Mouse (Mus musculus): ENCODE data around the gene Nsf. TPM values are rescaled to one million over a fixed set of nuclear protein-coding genes. Genes with fewer than 3 reads are reported as not detected.

Nsf gene
- total and polyA plus RNA-seq, 2 experiments: 10.2 to 14.0 TPM

- Histone ChIP-seq H3K79me2 (ENCODE audit: control insufficient read depth, insufficient read depth, low read length) (peaks cover 25% of the 10 kb centered on the region), H3K4me1 (ENCODE audit: control insufficient read depth, insufficient read depth, low read length) (peaks cover 3% of the 10 kb centered on the region; the same call in 1 of the 2 replicates), H3K36me3 (ENCODE audit: control insufficient read depth, insufficient read depth, low read length) (no peaks in the 10 kb centered on the region), H3K27me3 (ENCODE audit: control insufficient read depth, insufficient read depth, low read length) (no peaks in the 10 kb centered on the region), H3K9ac (ENCODE audit: low read depth, low read length) (peak overlapping the region; percentile 98), H3K4me3 (ENCODE audit: insufficient read depth, low read depth, low read length) (peak overlapping the region; percentile 99), H3K27ac (replicated peaks; ENCODE audit: insufficient read depth, low read depth, low read length) (peak overlapping the region; percentile 27)
- peak; percentile 18 for DNase-seq (ENCODE audit: extremely low read depth, low read depth, low spot score)
- TF ChIP-seq CTCF (IDR thresholded peaks at IDR 0.05; ENCODE audit: low read depth, low read length) (no peak), POLR2A (IDR thresholded peaks at IDR 0.05; ENCODE audit: extremely low read depth, insufficient read depth, low read length) (no peak)
- 2% methylated on average over 32 of the region's 32 CpGs for WGBS
Measured at GRCm38 (mm10) chr11:103953032-103953895, 592 bp downstream of the Nsf start.

GRCm38 (mm10) chr11:103952635-103953031 is 1.2 kb downstream of the Nsf start:
- H3K27ac ChIP-seq (replicated peaks; ENCODE audit: insufficient read depth, low read depth, low read length): no peak overlapping the region
- 97% methylated on average over 5 of the region's 5 CpGs for WGBS
- H3K27me3 ChIP-seq (ENCODE audit: control insufficient read depth, insufficient read depth, low read length): no peaks in the 10 kb centered on the region

GRCm38 (mm10) chr11:103951106-103951505 is 2.8 kb downstream of the Nsf start:
- no peak overlapping the region for H3K9ac ChIP-seq (ENCODE audit: low read depth, low read length)
- no peak for DNase-seq (ENCODE audit: extremely low read depth, low read depth, low spot score)
- H3K4me3 ChIP-seq (ENCODE audit: insufficient read depth, low read depth, low read length): no peak overlapping the region
- WGBS: 96% methylated on average over 7 of the region's 7 CpGs
- peaks cover 3% of the 10 kb centered on the region; the same call in 1 of the 2 replicates for H3K4me1 ChIP-seq (ENCODE audit: control insufficient read depth, insufficient read depth, low read length)
- no peak overlapping the region for H3K27ac ChIP-seq (replicated peaks; ENCODE audit: insufficient read depth, low read depth, low read length)
- no peak for TF ChIP-seq POLR2A (IDR thresholded peaks at IDR 0.05; ENCODE audit: extremely low read depth, insufficient read depth, low read length)
- TF ChIP-seq CTCF (IDR thresholded peaks at IDR 0.05; ENCODE audit: low read depth, low read length): no peak
- H3K27me3 ChIP-seq (ENCODE audit: control insufficient read depth, insufficient read depth, low read length): no peaks in the 10 kb centered on the region
- H3K79me2 ChIP-seq (ENCODE audit: control insufficient read depth, insufficient read depth, low read length): peaks cover 25% of the 10 kb centered on the region
- no peaks in the 10 kb centered on the region for H3K36me3 ChIP-seq (ENCODE audit: control insufficient read depth, insufficient read depth, low read length)

More at GRCm38 (mm10) chr11:103952635-103953031, 1.2 kb downstream of the Nsf start:
- peaks cover 25% of the 10 kb centered on the region for H3K79me2 ChIP-seq (ENCODE audit: control insufficient read depth, insufficient read depth, low read length)
- H3K4me3 ChIP-seq (ENCODE audit: insufficient read depth, low read depth, low read length): no peak overlapping the region
- H3K36me3 ChIP-seq (ENCODE audit: control insufficient read depth, insufficient read depth, low read length): no peaks in the 10 kb centered on the region
- H3K4me1 ChIP-seq (ENCODE audit: control insufficient read depth, insufficient read depth, low read length): peaks cover 3% of the 10 kb centered on the region; the same call in 1 of the 2 replicates
- DNase-seq (ENCODE audit: extremely low read depth, low read depth, low spot score): no peak
- no peak overlapping the region for H3K9ac ChIP-seq (ENCODE audit: low read depth, low read length)
- TF ChIP-seq CTCF (IDR thresholded peaks at IDR 0.05; ENCODE audit: low read depth, low read length): no peak
- no peak for TF ChIP-seq POLR2A (IDR thresholded peaks at IDR 0.05; ENCODE audit: extremely low read depth, insufficient read depth, low read length)

- no peak overlapping the region for H3K4me3 ChIP-seq (ENCODE audit: insufficient read depth, low read depth, low read length)
- no peak overlapping the region for H3K27ac ChIP-seq (replicated peaks; ENCODE audit: insufficient read depth, low read depth, low read length)
- DNase-seq (ENCODE audit: extremely low read depth, low read depth, low spot score): no peak
- WGBS: 84% methylated on average over 7 of the region's 7 CpGs
- H3K4me1 ChIP-seq (ENCODE audit: control insufficient read depth, insufficient read depth, low read length): peaks cover 3% of the 10 kb centered on the region; the same call in 1 of the 2 replicates
- H3K9ac ChIP-seq (ENCODE audit: low read depth, low read length): no peak overlapping the region
- no peaks in the 10 kb centered on the region for H3K36me3 ChIP-seq (ENCODE audit: control insufficient read depth, insufficient read depth, low read length)
- H3K27me3 ChIP-seq (ENCODE audit: control insufficient read depth, insufficient read depth, low read length): no peaks in the 10 kb centered on the region
- TF ChIP-seq CTCF (IDR thresholded peaks at IDR 0.05; ENCODE audit: low read depth, low read length): no peak
- no peak for TF ChIP-seq POLR2A (IDR thresholded peaks at IDR 0.05; ENCODE audit: extremely low read depth, insufficient read depth, low read length)
- H3K79me2 ChIP-seq (ENCODE audit: control insufficient read depth, insufficient read depth, low read length): peaks cover 25% of the 10 kb centered on the region
Measured at GRCm38 (mm10) chr11:103948952-103949351, 4.9 kb downstream of the Nsf start.

DNA sequence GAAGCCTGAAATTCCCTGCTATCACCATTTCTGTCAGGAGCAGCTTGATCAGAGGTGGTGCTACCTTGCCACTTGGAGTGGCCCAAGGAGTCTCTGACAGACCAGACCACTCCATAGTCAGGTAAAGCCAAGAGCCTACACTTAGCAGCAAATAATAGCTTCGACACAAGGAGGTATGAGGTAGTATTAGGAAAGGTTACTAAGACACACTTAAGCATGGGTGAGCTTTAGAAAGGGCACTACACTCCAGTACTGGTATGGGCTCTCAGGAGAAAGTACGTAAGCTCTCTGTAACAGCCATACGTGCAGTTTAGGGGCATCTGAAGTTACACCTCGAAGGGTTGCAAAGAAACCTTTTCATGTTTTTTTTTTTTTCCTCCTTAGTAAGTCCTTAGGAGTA is 11.1 kb downstream of the Nsf start:
- no peak for DNase-seq (ENCODE audit: extremely low read depth, low read depth, low spot score)
- Histone ChIP-seq H3K27me3 (ENCODE audit: control insufficient read depth, insufficient read depth, low read length) (no peaks in the 10 kb centered on the region), H3K4me1 (ENCODE audit: control insufficient read depth, insufficient read depth, low read length) (no peaks in the 10 kb centered on the region; the same call in 1 of the 2 replicates), H3K36me3 (ENCODE audit: control insufficient read depth, insufficient read depth, low read length) (no peaks in the 10 kb centered on the region), H3K4me3 (ENCODE audit: insufficient read depth, low read depth, low read length) (no peak overlapping the region), H3K79me2 (ENCODE audit: control insufficient read depth, insufficient read depth, low read length) (peaks cover 4% of the 10 kb centered on the region; the same call in 1 of the 2 replicates), H3K27ac (replicated peaks; ENCODE audit: insufficient read depth, low read depth, low read length) (no peak overlapping the region), H3K9ac (ENCODE audit: low read depth, low read length) (no peak overlapping the region)
- TF ChIP-seq CTCF (IDR thresholded peaks at IDR 0.05; ENCODE audit: low read depth, low read length): no peak
- no peak for TF ChIP-seq POLR2A (IDR thresholded peaks at IDR 0.05; ENCODE audit: extremely low read depth, insufficient read depth, low read length)
- WGBS: 95% methylated on average over 4 of the region's 4 CpGs

DNA sequence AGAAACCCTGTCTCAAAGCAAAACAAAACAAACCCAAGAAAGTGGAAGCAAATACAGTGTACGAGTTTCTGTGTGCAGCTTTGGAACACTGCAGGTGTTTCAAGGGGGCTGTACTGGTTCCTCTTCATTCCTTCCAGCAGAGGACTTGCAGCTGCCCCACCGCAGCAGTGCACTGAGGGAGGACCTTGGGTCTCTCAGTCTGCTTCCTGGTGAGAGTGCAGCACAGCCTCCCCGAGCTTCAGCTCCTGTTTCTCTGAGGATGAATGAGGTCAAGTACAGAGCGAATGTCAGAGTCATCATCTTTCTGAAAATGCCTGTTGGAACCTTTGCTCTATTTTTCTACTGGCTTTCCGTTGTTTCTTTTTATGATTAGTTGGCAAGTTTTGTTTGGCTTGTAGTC is 12.5 kb downstream of the Nsf start:
- no peak overlapping the region for H3K27ac ChIP-seq (replicated peaks; ENCODE audit: insufficient read depth, low read depth, low read length)
- DNase-seq (ENCODE audit: extremely low read depth, low read depth, low spot score): no peak
- H3K4me3 ChIP-seq (ENCODE audit: insufficient read depth, low read depth, low read length): no peak overlapping the region
- H3K27me3 ChIP-seq (ENCODE audit: control insufficient read depth, insufficient read depth, low read length): no peaks in the 10 kb centered on the region
- no peaks in the 10 kb centered on the region for H3K36me3 ChIP-seq (ENCODE audit: control insufficient read depth, insufficient read depth, low read length)
- TF ChIP-seq POLR2A (IDR thresholded peaks at IDR 0.05; ENCODE audit: extremely low read depth, insufficient read depth, low read length) (no peak), CTCF (IDR thresholded peaks at IDR 0.05; ENCODE audit: low read depth, low read length) (no peak)
- peaks cover 2% of the 10 kb centered on the region; the same call in 1 of the 2 replicates for H3K4me1 ChIP-seq (ENCODE audit: control insufficient read depth, insufficient read depth, low read length)
- peaks cover 4% of the 10 kb centered on the region; the same call in 1 of the 2 replicates for H3K79me2 ChIP-seq (ENCODE audit: control insufficient read depth, insufficient read depth, low read length)
- WGBS: 63% methylated on average over 5 of the region's 5 CpGs
- no peak overlapping the region for H3K9ac ChIP-seq (ENCODE audit: low read depth, low read length)
